Mouse (Mus musculus): Measurements from ENCODE around the gene Sntb2.

DNA sequence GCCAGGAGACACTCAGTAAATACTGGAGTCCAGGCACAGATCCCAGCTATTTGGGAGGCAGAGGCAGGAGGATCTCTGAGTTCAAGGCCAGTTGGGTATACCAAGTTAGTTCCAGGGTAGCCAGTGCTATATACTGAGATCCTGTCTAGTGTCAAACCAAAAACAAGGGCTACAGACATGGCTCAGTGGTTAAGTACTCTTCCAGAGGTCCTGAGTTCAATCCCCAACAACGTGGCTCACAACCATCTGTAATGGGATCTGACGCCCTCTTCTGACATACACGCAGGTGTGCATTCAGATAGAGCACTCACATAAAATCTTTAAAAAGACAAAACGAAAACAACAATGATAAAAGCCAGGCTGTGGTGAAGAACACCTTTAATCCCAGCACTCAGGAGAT lies 113.9 kb downstream of the Sntb2 start:
- no peak for TF ChIP-seq CTCF (IDR thresholded peaks at IDR 0.05; ENCODE audit: control insufficient read depth, insufficient read depth, insufficient replicate concordance, low read depth, low read length)
- TF ChIP-seq POLR2A (IDR thresholded peaks at IDR 0.05; ENCODE audit: control insufficient read depth, low read depth, low read length): no peak
